In genomic region chr17:56185281-56186141, GRCm38 (mm10) we compare ENCODE assay signal across 8 mouse cellular contexts. TPM values are rescaled to one million over a fixed set of nuclear protein-coding genes. Genes with fewer than 3 reads are reported as not detected.
A peak's percentile ranks its signal among the peaks of the same experiment; 100 is the strongest.
DNase-seq lines count a peak whose midpoint lies in the region; ATAC-seq lines count a peak whose summit lies in the region.

No protein-coding gene starts in this region.

- peak; percentile 35; the same call in 1 of the 2 replicates for ATAC-seq in embryonic facial prominence, embryonic 11.5 days (replicated peaks; ENCODE audit: insufficient number of reproducible peaks, low FRiP score, low TSS enrichment, low read depth)
- 0 out of 2 replicates have a peak, but pooled peaks have one; percentile 7 for ATAC-seq in heart, embryonic 14.5 days (ENCODE audit: insufficient number of reproducible peaks, insufficient read depth, low FRiP score, low read depth)
- peak; percentile 71 for ATAC-seq in kidney, embryonic 16.5 days (ENCODE audit: low FRiP score, low TSS enrichment)
- ATAC-seq in stomach, embryonic 14.5 days (ENCODE audit: insufficient number of reproducible peaks, insufficient read depth, low FRiP score, low read depth) = peak; percentile 72
- no peak for ATAC-seq in monocyte, adult 5-6 weeks (replicated peaks; ENCODE audit: insufficient number of reproducible peaks, low FRiP score, low TSS enrichment, poor library complexity, severe bottlenecking)

- no peaks in the 10 kb centered on the region for H3K27me3 ChIP-seq in embryonic facial prominence, embryonic 11.5 days (ENCODE audit: control insufficient read depth, insufficient read depth, low read length)
- H3K27me3 ChIP-seq in heart, embryonic 14.5 days (ENCODE audit: control insufficient read depth, insufficient read depth, low read length) = no peaks in the 10 kb centered on the region
- no peaks in the 10 kb centered on the region for H3K27me3 ChIP-seq in kidney, embryonic 16.5 days (ENCODE audit: insufficient read depth, low read length)
- H3K27me3 ChIP-seq in stomach, embryonic 14.5 days (ENCODE audit: control insufficient read depth, insufficient read depth, low read length) = no peaks in the 10 kb centered on the region

- no peak overlapping the region for H3K9ac ChIP-seq in embryonic facial prominence, embryonic 11.5 days (replicated peaks; ENCODE audit: low read length)
- H3K9ac ChIP-seq in heart, embryonic 14.5 days (ENCODE audit: low read length) = peak overlapping the region; percentile 30; the same call in 1 of the 2 replicates
- 0 out of 2 replicates have a peak overlapping the region, but pooled peaks have one; percentile 18 for H3K9ac ChIP-seq in kidney, embryonic 16.5 days (replicated peaks; ENCODE audit: low read length)
- no peak overlapping the region for H3K9ac ChIP-seq in stomach, embryonic 14.5 days (replicated peaks; ENCODE audit: low read depth, low read length)

- H3K9me3 ChIP-seq in embryonic facial prominence, embryonic 11.5 days (replicated peaks; ENCODE audit: control insufficient read depth, low read length) = no peaks in the 10 kb centered on the region
- no peaks in the 10 kb centered on the region for H3K9me3 ChIP-seq in heart, embryonic 14.5 days (ENCODE audit: control insufficient read depth, low read length)
- no peaks in the 10 kb centered on the region for H3K9me3 ChIP-seq in kidney, embryonic 16.5 days (ENCODE audit: low read length)
- H3K9me3 ChIP-seq in stomach, embryonic 14.5 days (ENCODE audit: control insufficient read depth, low read depth, low read length) = no peaks in the 10 kb centered on the region

- no peak overlapping the region for H3K4me3 ChIP-seq in embryonic facial prominence, embryonic 11.5 days (ENCODE audit: low read depth, low read length)
- no peak overlapping the region for H3K4me3 ChIP-seq in heart, embryonic 14.5 days (ENCODE audit: control insufficient read depth in 1 of 2, insufficient read depth in 1 of 2, low read depth in 1 of 2, low read length in 2 of 2)
- no peak overlapping the region for H3K4me3 ChIP-seq in kidney, embryonic 16.5 days (ENCODE audit: low read length)
- H3K4me3 ChIP-seq in stomach, embryonic 14.5 days (ENCODE audit: low read depth, low read length) = no peak overlapping the region

- peaks cover 9% of the 10 kb centered on the region for H3K36me3 ChIP-seq in embryonic facial prominence, embryonic 11.5 days (replicated peaks; ENCODE audit: control insufficient read depth, insufficient read depth, low read depth, low read length)
- H3K36me3 ChIP-seq in heart, embryonic 14.5 days (ENCODE audit: control insufficient read depth, insufficient read depth, low read length) = peaks cover 62% of the 10 kb centered on the region
- H3K36me3 ChIP-seq in kidney, embryonic 16.5 days (ENCODE audit: insufficient read depth, low read length) = peaks cover 45% of the 10 kb centered on the region
- peaks cover 51% of the 10 kb centered on the region for H3K36me3 ChIP-seq in stomach, embryonic 14.5 days (ENCODE audit: control insufficient read depth, insufficient read depth, low read length)

- peak overlapping the region; percentile 57; the same call in 1 of the 2 replicates for H3K27ac ChIP-seq in embryonic facial prominence, embryonic 11.5 days (replicated peaks; ENCODE audit: low read depth, low read length)
- H3K27ac ChIP-seq in heart, embryonic 14.5 days (replicated peaks in 1 of 2; ENCODE audit: control insufficient read depth in 1 of 2, insufficient read depth in 1 of 2, low read depth in 2 of 2, low read length in 2 of 2) = peak overlapping the region; percentile 41 to 68
- peak overlapping the region; percentile 75 for H3K27ac ChIP-seq in kidney, embryonic 16.5 days (ENCODE audit: low read length)
- H3K27ac ChIP-seq in stomach, embryonic 14.5 days (ENCODE audit: low read length) = peak overlapping the region; percentile 79

- H3K4me1 ChIP-seq in embryonic facial prominence, embryonic 11.5 days (ENCODE audit: control insufficient read depth, insufficient read depth, low read length) = no peaks in the 10 kb centered on the region
- peaks cover 3 to 15% of the 10 kb centered on the region in 2 experiments for H3K4me1 ChIP-seq in heart, embryonic 14.5 days (ENCODE audit: control insufficient read depth in 2 of 2, insufficient read depth in 2 of 2, low read length in 2 of 2)
- peaks cover 28% of the 10 kb centered on the region for H3K4me1 ChIP-seq in kidney, embryonic 16.5 days (ENCODE audit: insufficient read depth, low read length)
- peaks cover 15% of the 10 kb centered on the region for H3K4me1 ChIP-seq in stomach, embryonic 14.5 days (ENCODE audit: control insufficient read depth, insufficient read depth, low read length)

- peak; percentile 19 for DNase-seq in ovary, postnatal 10 days (ENCODE audit: low spot score)
- DNase-seq in ovary, adult 18-20 months (ENCODE audit: low spot score) = no peak
- DNase-seq in embryonic facial prominence, embryonic 11.5 days (ENCODE audit: low spot score) = peak; percentile 28
- DNase-seq in lung, postnatal 14 days = peak; percentile 64

- WGBS in embryonic facial prominence, embryonic 11.5 days = 39% methylated on average over 11 of the region's 11 CpGs
- WGBS in heart, embryonic 14.5 days = 39% methylated on average over 11 of the region's 11 CpGs
- WGBS in kidney, embryonic 16.5 days = 15% methylated on average over 11 of the region's 11 CpGs
- WGBS in stomach, embryonic 14.5 days = 32% methylated on average over 11 of the region's 11 CpGs

- H3K4me2 ChIP-seq in embryonic facial prominence, embryonic 11.5 days (ENCODE audit: low read depth, low read length) = no peak overlapping the region
- H3K4me2 ChIP-seq in heart, embryonic 14.5 days (ENCODE audit: low read length) = peak overlapping the region; percentile 11; the same call in 1 of the 2 replicates
- peak overlapping the region; percentile 19; the same call in 1 of the 2 replicates for H3K4me2 ChIP-seq in kidney, embryonic 16.5 days (replicated peaks; ENCODE audit: low read depth, low read length)
- H3K4me2 ChIP-seq in stomach, embryonic 14.5 days (replicated peaks; ENCODE audit: low read depth, low read length) = peak overlapping the region; percentile 83; the same call in 1 of the 2 replicates

RNA-seq across cellular contexts. Expression of gene Mydgf, which starts 1.8 kb away (rescaled TPM):
- polyA plus RNA-seq in embryonic facial prominence, embryonic 11.5 days (2014; fragmentation: Nextera tagmentation; extraction: Ambion mirVana) = 48.5 and 60.5 TPM in 2 replicates
- polyA plus RNA-seq in heart, embryonic 14.5 days (2014; fragmentation: Nextera tagmentation; extraction: Ambion mirVana) = 76.6 and 81.1 TPM in 2 replicates
- polyA plus RNA-seq in kidney, embryonic 16.5 days (2015; fragmentation: Nextera tagmentation; extraction: Ambion mirVana) = 102 and 109 TPM in 2 replicates
- 94.7 and 96.3 TPM in 2 replicates for polyA plus RNA-seq in stomach, embryonic 14.5 days (2014; fragmentation: Nextera tagmentation; extraction: Ambion mirVana)
- total RNA-seq in monocyte, adult 5-6 weeks (2017) = 25.0 to 31.5 TPM (median 30.6 TPM) in 3 replicates

RNA-seq across cellular contexts. Expression of gene Tnfaip8l1, which starts 23.2 kb away (rescaled TPM):
- 12.1 and 12.7 TPM in 2 replicates for polyA plus RNA-seq in embryonic facial prominence, embryonic 11.5 days (2014; fragmentation: Nextera tagmentation; extraction: Ambion mirVana)
- polyA plus RNA-seq in heart, embryonic 14.5 days (2014; fragmentation: Nextera tagmentation; extraction: Ambion mirVana) = 8.9 and 9.4 TPM in 2 replicates
- 12.2 and 13.2 TPM in 2 replicates for polyA plus RNA-seq in kidney, embryonic 16.5 days (2015; fragmentation: Nextera tagmentation; extraction: Ambion mirVana)
- 13.3 and 13.7 TPM in 2 replicates for polyA plus RNA-seq in stomach, embryonic 14.5 days (2014; fragmentation: Nextera tagmentation; extraction: Ambion mirVana)
- total RNA-seq in monocyte, adult 5-6 weeks (2017) = 0.39 to 0.43 TPM in 2 of 3 replicates, not detected in the other

RNA-seq across cellular contexts. Expression of gene Dpp9, which starts 33.2 kb away (rescaled TPM):
- polyA plus RNA-seq in embryonic facial prominence, embryonic 11.5 days (2014; fragmentation: Nextera tagmentation; extraction: Ambion mirVana) = 23.7 and 33.1 TPM in 2 replicates
- polyA plus RNA-seq in heart, embryonic 14.5 days (2014; fragmentation: Nextera tagmentation; extraction: Ambion mirVana) = 18.9 and 19.5 TPM in 2 replicates
- polyA plus RNA-seq in kidney, embryonic 16.5 days (2015; fragmentation: Nextera tagmentation; extraction: Ambion mirVana) = 45.0 and 46.2 TPM in 2 replicates
- polyA plus RNA-seq in stomach, embryonic 14.5 days (2014; fragmentation: Nextera tagmentation; extraction: Ambion mirVana) = 30.2 and 30.5 TPM in 2 replicates
- 8.4 to 20.3 TPM (median 11.7 TPM) in 3 replicates for total RNA-seq in monocyte, adult 5-6 weeks (2017)

RNA-seq across cellular contexts. Expression of gene Sema6b, which starts 45.4 kb away (rescaled TPM):
- 1.1 and 1.6 TPM in 2 replicates for polyA plus RNA-seq in embryonic facial prominence, embryonic 11.5 days (2014; fragmentation: Nextera tagmentation; extraction: Ambion mirVana)
- 0.55 and 0.85 TPM in 2 replicates for polyA plus RNA-seq in heart, embryonic 14.5 days (2014; fragmentation: Nextera tagmentation; extraction: Ambion mirVana)
- polyA plus RNA-seq in kidney, embryonic 16.5 days (2015; fragmentation: Nextera tagmentation; extraction: Ambion mirVana) = 1.1 TPM in 2 replicates
- 1.1 and 1.3 TPM in 2 replicates for polyA plus RNA-seq in stomach, embryonic 14.5 days (2014; fragmentation: Nextera tagmentation; extraction: Ambion mirVana)
- total RNA-seq in monocyte, adult 5-6 weeks (2017) = 0.53 to 1.2 TPM (median 0.87 TPM) in 3 replicates

Comparison
In these comparisons a context has a peak if more than half of its experiments do, and no peak if none do; other contexts are left out.
1. H3K9ac ChIP-seq: peak in heart, embryonic 14.5 days (single experiment) and kidney, embryonic 16.5 days (single experiment); none in embryonic facial prominence, embryonic 11.5 days (single experiment) and stomach, embryonic 14.5 days (single experiment).
2. Peak in every context shown above with its lines, with median percentiles within 50 percentile points of each other: H3K27ac ChIP-seq.